Mouse (Mus musculus) neural tube, embryonic 15.5 days (tissue): ENCODE data around the gene Zfp866. TPM values are rescaled to one million over a fixed set of nuclear protein-coding genes. Genes with fewer than 3 reads are reported as not detected.

Experiments
- polyA plus RNA-seq: library from polyadenylated mRNA; unstranded; fragments of >200 nt; fragmentation: Nextera tagmentation; extraction: Ambion mirVana; gene quantifications from 2 replicates; pipeline ENCODE4 v1.2.1, GENCODE M21; 2015

The Zfp866 gene
- polyA plus RNA-seq, 1 experiment from 2014 or later: 36.7 TPM

Other genes starting within 250 kb of the Zfp866 start
- gene Zfp868, start 165.6 kb downstream of the Zfp866 start, polyA plus RNA-seq: 32.1 and 35.6 TPM in 2 replicates
- gene Zfp964, start 136.7 kb downstream of the Zfp866 start, polyA plus RNA-seq: 2.0 and 2.7 TPM in 2 replicates
- 23.9 and 25.2 TPM in 2 replicates for gene Zfp869, start 80.5 kb downstream of the Zfp866 start, polyA plus RNA-seq
- gene Zfp963, start 41.2 kb downstream of the Zfp866 start, polyA plus RNA-seq: 6.7 and 8.1 TPM in 2 replicates
- gene Gm20422, start 16.3 kb downstream of the Zfp866 start, polyA plus RNA-seq: 2.2 TPM in 1 of 2 replicates, not detected in the other
- gene Atp13a1, start within 50 bp of the Zfp866 start, polyA plus RNA-seq: 50.3 and 50.5 TPM in 2 replicates
- 30.6 and 31.5 TPM in 2 replicates for gene Gmip, start 17.5 kb upstream of the Zfp866 start, polyA plus RNA-seq
- 0.63 TPM in 2 replicates for gene Lpar2, start 31.3 kb upstream of the Zfp866 start, polyA plus RNA-seq
- gene Pbx4, start 41.3 kb upstream of the Zfp866 start, polyA plus RNA-seq: 52.6 and 61.2 TPM in 2 replicates
- gene Cilp2, start 96.5 kb upstream of the Zfp866 start, polyA plus RNA-seq: 5.3 and 6.0 TPM in 2 replicates
- 4.3 TPM in 2 replicates for gene Tssk6, start 111.0 kb upstream of the Zfp866 start, polyA plus RNA-seq
- 190 and 209 TPM in 2 replicates for gene Ndufa13, start 111.4 kb upstream of the Zfp866 start, polyA plus RNA-seq
- gene Yjefn3, start 111.5 kb upstream of the Zfp866 start, polyA plus RNA-seq: 11.8 and 15.6 TPM in 2 replicates
- 24.8 and 24.9 TPM in 2 replicates for gene Gatad2a, start 205.2 kb upstream of the Zfp866 start, polyA plus RNA-seq